Mouse (Mus musculus): ENCODE measurements at regions not wholly inside any gene's neighbourhood (a gene's known extent, or its start where the extent isn't known, plus 50 kb on each side); places are given as distances from the start of the nearest gene placed in this dataset.

GRCm38 (mm10) chr11:111512471-111512870 is 446.5 kb downstream of the Kcnj2 start:
- Histone ChIP-seq H3K4me2 (no peak overlapping the region), H3K27ac (ENCODE audit: low read depth) (no peak overlapping the region), H3K4me3 (ENCODE audit: low read depth, low read length) (no peak overlapping the region), H3K9ac (no peak overlapping the region), H3K4me1 (ENCODE audit: insufficient read depth) (no peaks in the 10 kb centered on the region), H3K9me3 (ENCODE audit: low read depth, low read length) (no peaks in the 10 kb centered on the region), H3K27me3 (ENCODE audit: insufficient read depth, low read length) (no peaks in the 10 kb centered on the region), H3K36me3 (ENCODE audit: insufficient read depth) (no peaks in the 10 kb centered on the region)
- ATAC-seq (ENCODE audit: insufficient read depth) (no peak), DNase-seq (no peak)
- no peak for TF ChIP-seq CTCF (IDR thresholded peaks at IDR 0.05; ENCODE audit: low read depth)
- WGBS, result 60% methylated on average over 4 of the region's 4 CpGs

- Histone ChIP-seq H3K4me1 (ENCODE audit: insufficient read depth) (no peaks in the 10 kb centered on the region), H3K36me3 (ENCODE audit: insufficient read depth) (no peaks in the 10 kb centered on the region), H3K9ac (no peak overlapping the region), H3K4me3 (ENCODE audit: low read depth, low read length) (no peak overlapping the region), H3K9me3 (ENCODE audit: low read depth, low read length) (no peaks in the 10 kb centered on the region), H3K27ac (ENCODE audit: low read depth) (no peak overlapping the region), H3K27me3 (ENCODE audit: insufficient read depth, low read length) (no peaks in the 10 kb centered on the region), H3K4me2 (no peak overlapping the region)
- 65% methylated on average over 8 of the region's 8 CpGs for whole genome bisulfite sequencing
- ATAC-seq (ENCODE audit: insufficient read depth), result no peak
- TF ChIP-seq CTCF (IDR thresholded peaks at IDR 0.05; ENCODE audit: low read depth), result no peak
- no peak for DNase-seq
Measured at GRCm38 (mm10) chr11:111522716-111523115, 456.8 kb downstream of the Kcnj2 start.

- peak; percentile 57 for DNase-seq
- Histone ChIP-seq H3K4me3 (ENCODE audit: low read depth, low read length) (no peak overlapping the region), H3K27ac (ENCODE audit: low read depth) (no peak overlapping the region), H3K4me1 (ENCODE audit: insufficient read depth) (no peaks in the 10 kb centered on the region), H3K27me3 (ENCODE audit: insufficient read depth, low read length) (no peaks in the 10 kb centered on the region), H3K36me3 (ENCODE audit: insufficient read depth) (no peaks in the 10 kb centered on the region), H3K9ac (no peak overlapping the region), H3K4me2 (no peak overlapping the region), H3K9me3 (ENCODE audit: low read depth, low read length) (no peaks in the 10 kb centered on the region)
- ATAC-seq (ENCODE audit: insufficient read depth), result no peak
- WGBS, result 60% methylated on average over 8 of the region's 8 CpGs
- peak; percentile 70 for TF ChIP-seq CTCF (IDR thresholded peaks at IDR 0.05; ENCODE audit: low read depth)
Measured at GRCm38 (mm10) chr11:111523465-111523864, 457.5 kb downstream of the Kcnj2 start.

GRCm38 (mm10) chr11:111526010-111526742 is 460.2 kb downstream of the Kcnj2 start:
- H3K36me3 ChIP-seq (ENCODE audit: insufficient read depth), result no peaks in the 10 kb centered on the region
- H3K9ac ChIP-seq, result no peak overlapping the region
- WGBS, result 75% methylated on average over 6 of the region's 6 CpGs
- no peak overlapping the region for H3K4me2 ChIP-seq
- H3K9me3 ChIP-seq (ENCODE audit: low read depth, low read length), result no peaks in the 10 kb centered on the region
- H3K4me1 ChIP-seq (ENCODE audit: insufficient read depth), result no peaks in the 10 kb centered on the region
- no peaks in the 10 kb centered on the region for H3K27me3 ChIP-seq (ENCODE audit: insufficient read depth, low read length)
- H3K4me3 ChIP-seq (ENCODE audit: low read depth, low read length), result no peak overlapping the region
- no peak for TF ChIP-seq CTCF (IDR thresholded peaks at IDR 0.05; ENCODE audit: low read depth)
- DNase-seq (no peak), ATAC-seq (ENCODE audit: insufficient read depth) (no peak)
- no peak overlapping the region for H3K27ac ChIP-seq (ENCODE audit: low read depth)

- Histone ChIP-seq H3K9me3 (ENCODE audit: low read depth, low read length) (no peaks in the 10 kb centered on the region), H3K36me3 (ENCODE audit: insufficient read depth) (no peaks in the 10 kb centered on the region), H3K4me3 (ENCODE audit: low read depth, low read length) (no peak overlapping the region), H3K4me2 (no peak overlapping the region), H3K27me3 (ENCODE audit: insufficient read depth, low read length) (no peaks in the 10 kb centered on the region), H3K9ac (no peak overlapping the region), H3K4me1 (ENCODE audit: insufficient read depth) (no peaks in the 10 kb centered on the region), H3K27ac (ENCODE audit: low read depth) (no peak overlapping the region)
- TF ChIP-seq CTCF (IDR thresholded peaks at IDR 0.05; ENCODE audit: low read depth), result no peak
- DNase-seq (no peak), ATAC-seq (ENCODE audit: insufficient read depth) (no peak)
- WGBS, result 60% methylated on average over 9 of the region's 9 CpGs
Measured at GRCm38 (mm10) chr11:111529591-111529990, 463.6 kb downstream of the Kcnj2 start.

DNA sequence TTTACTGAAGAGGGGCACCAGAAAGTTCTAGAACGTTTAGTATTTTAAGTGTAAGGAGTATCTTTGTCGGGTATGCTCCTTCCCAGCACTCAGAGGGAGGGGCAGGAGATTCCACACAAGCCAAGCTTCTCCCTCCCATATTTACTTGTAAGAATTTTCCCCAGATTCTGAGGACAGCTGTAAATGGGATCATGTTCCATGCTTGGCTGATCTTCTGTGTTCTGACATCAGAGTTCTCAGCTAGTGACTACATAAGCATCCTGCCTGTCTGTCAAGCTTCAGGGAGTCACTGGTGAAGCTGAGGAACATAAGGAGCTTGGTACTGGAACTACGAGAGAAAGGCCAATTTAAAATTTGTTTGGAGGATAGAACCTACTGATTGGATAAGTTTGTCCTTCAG is 464.9 kb downstream of the Kcnj2 start:
- Histone ChIP-seq H3K4me2 (no peak overlapping the region), H3K9me3 (ENCODE audit: low read depth, low read length) (no peaks in the 10 kb centered on the region), H3K9ac (no peak overlapping the region), H3K4me3 (ENCODE audit: low read depth, low read length) (no peak overlapping the region), H3K27me3 (ENCODE audit: insufficient read depth, low read length) (no peaks in the 10 kb centered on the region), H3K27ac (ENCODE audit: low read depth) (no peak overlapping the region), H3K4me1 (ENCODE audit: insufficient read depth) (no peaks in the 10 kb centered on the region), H3K36me3 (ENCODE audit: insufficient read depth) (no peaks in the 10 kb centered on the region)
- DNase-seq (no peak), ATAC-seq (ENCODE audit: insufficient read depth) (no peak)
- WGBS, result 58% methylated on average over 3 of the region's 3 CpGs
- no peak for TF ChIP-seq CTCF (IDR thresholded peaks at IDR 0.05; ENCODE audit: low read depth)

DNA sequence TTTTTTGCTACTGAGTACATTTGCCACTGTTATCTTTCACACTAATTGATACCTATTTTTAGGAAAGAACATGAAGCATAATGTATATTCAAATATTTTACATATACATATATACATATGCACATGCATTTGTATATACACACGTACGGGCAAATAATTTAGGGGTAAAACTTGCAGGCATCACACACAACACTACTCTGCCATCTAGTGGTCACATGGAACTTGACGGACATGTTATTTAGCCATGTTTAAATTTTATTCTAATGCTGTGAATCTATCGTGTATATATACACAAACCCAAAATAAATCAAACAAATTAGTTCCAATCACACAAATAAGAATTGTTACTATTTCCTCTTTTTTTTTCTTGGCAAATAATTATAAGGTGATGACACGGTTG is 466.5 kb downstream of the Kcnj2 start:
- H3K4me2 ChIP-seq, result no peak overlapping the region
- H3K4me3 ChIP-seq (ENCODE audit: low read depth, low read length), result no peak overlapping the region
- H3K4me1 ChIP-seq (ENCODE audit: insufficient read depth), result no peaks in the 10 kb centered on the region
- H3K9me3 ChIP-seq (ENCODE audit: low read depth, low read length), result no peaks in the 10 kb centered on the region
- no peak overlapping the region for H3K27ac ChIP-seq (ENCODE audit: low read depth)
- DNase-seq, result peak; percentile 83
- WGBS, result 18% methylated on average over 5 of the region's 5 CpGs
- no peak for ATAC-seq (ENCODE audit: insufficient read depth)
- no peaks in the 10 kb centered on the region for H3K27me3 ChIP-seq (ENCODE audit: insufficient read depth, low read length)
- no peaks in the 10 kb centered on the region for H3K36me3 ChIP-seq (ENCODE audit: insufficient read depth)
- H3K9ac ChIP-seq, result no peak overlapping the region
- TF ChIP-seq CTCF (IDR thresholded peaks at IDR 0.05; ENCODE audit: low read depth), result peak; percentile 73

Measured in lung, embryonic 14.5 days (tissue).